Mouse (Mus musculus) bone marrow, adult 2 months (tissue): ENCODE measurements at regions not wholly inside any gene's neighbourhood (a gene's known extent, or its start where the extent isn't known, plus 50 kb on each side); places are given as distances from the start of the nearest gene placed in this dataset.

Experiments
- H3K27ac ChIP-seq: fragments of 200-500 bp; 2 replicates; pipeline ENCODE4 v1.5.1; 2012; ENCODE audit warnings: low read depth, mild to moderate bottlenecking, control low read depth, inconsistent platforms, low read length; ENCODE audit not compliant: control insufficient read depth, poor library complexity, insufficient read depth
- H3K4me1 ChIP-seq: fragments of 200-500 bp; 2 replicates; pipeline ENCODE4 v1.6.1; 2011; ENCODE audit warnings: low read length; ENCODE audit not compliant: control insufficient read depth, insufficient read depth
- H3K4me3 ChIP-seq: fragments of 200-500 bp; replicated peaks from 2 replicates; pipeline ENCODE3; 2011; ENCODE audit warnings: mild to moderate bottlenecking, low read depth, low read length, control low read depth; ENCODE audit not compliant: control insufficient read depth
- CTCF ChIP-seq: fragments of 200-500 bp; IDR thresholded peaks from 2 replicates; pipeline ENCODE4 v1.5.1; 2011; ENCODE audit warnings: low read length, control low read depth; ENCODE audit not compliant: control insufficient read depth, insufficient read depth
- POLR2A ChIP-seq: fragments of 200-500 bp; IDR thresholded peaks from 2 replicates; pipeline ENCODE4 v1.6.1; 2011; ENCODE audit warnings: low read depth, mild to moderate bottlenecking, control low read depth, low read length, borderline replicate concordance; ENCODE audit not compliant: control insufficient read depth
- whole genome bisulfite sequencing: fragments of 180-500 bp; shearing (Covaris S2); methylation state at CpG from one replicate; pipeline ENCODE4 v1.1.7; 2018; 5-methylcytosine and 5-hydroxymethylcytosine counted together

DNA sequence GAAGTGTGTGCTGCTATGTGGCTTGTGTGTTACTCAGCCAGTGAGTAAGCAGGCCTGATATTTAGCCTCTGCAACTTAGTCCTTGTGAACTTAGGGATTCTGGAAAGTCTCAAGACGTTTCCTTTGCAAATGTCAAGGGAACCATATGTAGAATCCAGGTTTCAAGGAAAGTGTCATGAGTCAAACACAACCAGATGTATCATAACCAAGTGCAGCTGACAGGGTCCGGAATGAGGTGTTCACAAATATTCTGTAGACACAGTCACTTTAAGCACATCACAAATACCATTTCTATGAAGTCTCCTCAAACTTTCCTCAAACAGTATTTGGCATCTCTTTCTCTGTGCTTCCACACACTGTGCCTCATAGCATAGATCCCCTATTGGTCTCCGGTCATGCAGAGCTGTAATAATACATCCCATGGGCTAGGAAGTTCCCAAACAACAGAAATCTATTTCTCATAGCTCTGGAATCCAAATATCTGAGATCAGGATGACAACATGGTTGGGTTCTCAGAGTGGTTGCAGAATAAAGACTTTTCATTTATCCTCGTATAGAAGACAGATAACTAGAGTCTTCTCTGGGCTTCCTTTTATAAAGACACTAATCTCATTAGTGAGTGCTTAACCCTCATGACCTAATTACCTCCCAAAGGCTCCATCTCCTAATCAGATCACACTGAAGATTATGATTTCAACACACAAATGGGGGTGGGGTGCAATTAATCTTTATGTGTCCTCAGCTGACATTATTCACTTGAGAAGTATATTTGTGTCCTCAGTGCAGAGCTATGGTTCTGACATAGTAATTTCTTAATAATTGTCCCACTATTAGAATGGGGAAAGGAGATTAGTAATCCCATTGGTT lies 143.9 kb downstream of the Spry2 start:
- 74% methylated on average over 4 of the region's 4 CpGs for WGBS
- Histone ChIP-seq H3K27ac (no peak overlapping the region), H3K4me3 (no peak overlapping the region), H3K4me1 (no peaks in the 10 kb centered on the region)
- TF ChIP-seq CTCF (no peak), POLR2A (no peak)

GRCm38 (mm10) chr14:105751762-105752161 lies 144.9 kb downstream of the Spry2 start:
- no peak overlapping the region for H3K4me3 ChIP-seq
- H3K27ac ChIP-seq, result no peak overlapping the region
- no peaks in the 10 kb centered on the region for H3K4me1 ChIP-seq
- 11% methylated on average over 7 of the region's 7 CpGs for WGBS
- TF ChIP-seq CTCF, result no peak
- TF ChIP-seq POLR2A, result no peak

- Histone ChIP-seq H3K27ac (no peak overlapping the region), H3K4me3 (no peak overlapping the region), H3K4me1 (no peaks in the 10 kb centered on the region)
- 80% methylated on average over 2 of the region's 2 CpGs for WGBS
- TF ChIP-seq CTCF (no peak), POLR2A (no peak)
Measured at GRCm38 (mm10) chr14:105744578-105744977, 152.0 kb downstream of the Spry2 start.

- Histone ChIP-seq H3K4me3 (no peak overlapping the region), H3K4me1 (no peaks in the 10 kb centered on the region), H3K27ac (no peak overlapping the region)
- no peak for TF ChIP-seq CTCF
- no peak for TF ChIP-seq POLR2A
- 88% methylated on average over 3 of the region's 3 CpGs for WGBS
Measured at GRCm38 (mm10) chr14:105744125-105744524, 152.5 kb downstream of the Spry2 start.

DNA sequence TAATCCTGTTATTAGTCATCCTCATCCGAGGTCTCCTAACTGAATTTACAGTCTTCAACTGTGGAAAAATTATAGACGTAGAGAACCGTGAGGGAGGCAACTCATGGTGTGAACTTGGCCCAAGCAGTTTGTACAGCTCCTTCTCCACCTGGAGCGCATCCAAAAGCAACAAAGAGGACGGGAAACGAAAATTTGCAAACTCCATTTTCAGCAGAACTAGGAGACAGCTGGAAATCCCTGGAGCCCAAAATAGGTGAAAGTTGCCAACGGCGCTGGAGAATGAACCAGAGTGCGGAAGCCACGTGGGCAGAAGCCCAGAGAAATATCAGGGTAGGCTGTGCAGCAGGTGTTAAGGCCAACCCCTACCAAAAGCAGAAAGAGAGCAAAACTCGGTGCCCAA lies 155.7 kb downstream of the Spry2 start:
- H3K27ac ChIP-seq, result no peak overlapping the region
- no peak overlapping the region for H3K4me3 ChIP-seq
- no peak for TF ChIP-seq CTCF
- no peak for TF ChIP-seq POLR2A
- H3K4me1 ChIP-seq, result no peaks in the 10 kb centered on the region
- 82% methylated on average over 11 of the region's 11 CpGs for WGBS

DNA sequence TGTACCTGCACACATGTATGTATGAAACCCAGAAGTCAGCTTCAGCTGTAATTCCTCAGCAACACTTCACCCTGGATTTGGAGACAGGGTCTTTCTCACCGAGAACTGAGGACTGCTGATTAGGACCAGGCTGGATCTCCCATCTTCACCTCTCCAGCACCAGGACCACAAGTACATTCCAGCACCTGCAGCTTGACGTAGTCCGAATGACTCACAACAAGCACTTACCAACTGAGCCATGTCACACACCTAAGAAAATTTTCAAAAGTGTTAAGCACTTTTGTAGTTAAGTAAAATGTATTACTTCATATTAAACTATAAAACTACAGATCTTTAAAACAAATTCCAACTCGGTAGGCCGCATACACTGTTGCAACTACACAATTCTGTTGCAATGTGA lies 158.1 kb downstream of the Spry2 start:
- no peak for TF ChIP-seq POLR2A
- TF ChIP-seq CTCF, result no peak
- Histone ChIP-seq H3K4me3 (no peak overlapping the region), H3K27ac (no peak overlapping the region), H3K4me1 (no peaks in the 10 kb centered on the region)
- WGBS, result 71% methylated on average over 5 of the region's 5 CpGs

DNA sequence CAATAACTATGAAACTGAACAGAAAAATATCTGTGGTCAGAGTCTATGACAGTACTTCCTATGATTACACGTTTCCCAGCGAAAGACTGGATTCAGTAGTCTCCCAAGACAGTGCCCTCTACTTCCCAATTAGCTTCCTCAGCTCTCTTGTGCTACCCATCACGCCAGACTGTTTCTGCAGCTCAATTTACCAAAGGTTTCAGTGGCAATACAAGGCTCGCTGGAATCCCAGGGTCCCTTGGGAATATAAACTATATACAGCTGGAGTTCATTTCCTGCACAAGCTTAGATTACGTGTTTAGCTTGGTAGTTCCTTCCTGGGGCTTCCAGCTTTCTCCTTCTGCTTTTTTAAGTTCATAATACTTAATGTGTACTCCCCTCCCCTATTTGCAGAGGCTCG lies 160.3 kb downstream of the Spry2 start:
- Histone ChIP-seq H3K27ac (no peak overlapping the region), H3K4me1 (no peaks in the 10 kb centered on the region), H3K4me3 (no peak overlapping the region)
- 8% methylated on average over 6 of the region's 6 CpGs for WGBS
- no peak for TF ChIP-seq CTCF
- no peak for TF ChIP-seq POLR2A

DNA sequence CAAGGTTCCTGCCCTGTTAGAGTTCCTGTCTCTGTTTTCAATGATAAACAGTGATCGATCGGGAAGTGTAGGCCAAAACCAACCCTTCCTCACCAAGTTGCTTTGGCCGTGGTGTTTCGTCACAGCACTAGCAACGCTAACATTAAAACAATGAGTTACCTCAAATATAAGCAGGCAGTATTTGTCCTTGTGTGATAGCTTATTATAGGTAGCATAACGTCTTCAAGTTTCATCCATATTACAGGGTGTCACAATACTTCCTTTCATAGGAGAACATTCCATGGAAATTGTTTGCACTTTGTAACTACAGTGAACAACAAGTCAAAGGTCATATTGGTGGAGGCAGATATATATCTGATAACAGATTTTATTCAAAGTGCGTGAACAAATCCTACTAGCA lies 162.3 kb downstream of the Spry2 start:
- Histone ChIP-seq H3K4me1 (no peaks in the 10 kb centered on the region), H3K4me3 (no peak overlapping the region), H3K27ac (no peak overlapping the region)
- WGBS, result 72% methylated on average over 7 of the region's 7 CpGs
- TF ChIP-seq CTCF (no peak), POLR2A (no peak)

- Histone ChIP-seq H3K27ac (no peak overlapping the region), H3K4me1 (no peaks in the 10 kb centered on the region), H3K4me3 (no peak overlapping the region)
- no peak for TF ChIP-seq CTCF
- 19% methylated on average over 12 of the region's 12 CpGs for WGBS
Measured at GRCm38 (mm10) chr14:105733013-105733728, 163.4 kb downstream of the Spry2 start.
